Mouse (Mus musculus) MEL (cell line): ENCODE measurements around the gene Ikzf1. TPM values are rescaled to one million over a fixed set of nuclear protein-coding genes. Genes with fewer than 3 reads are reported as not detected.

Experiments used
- DNase-seq: peaks from one replicate; pipeline ENCODE4 v3.0.0; 2011; ENCODE audit warnings: low read depth, low spot score
- H3K27ac ChIP-seq: 2 replicates; pipeline ENCODE4 v1.5.1; 2012; ENCODE audit warnings: low read depth, mild to moderate bottlenecking, control low read depth, low read length, moderate library complexity; ENCODE audit not compliant: control insufficient read depth
- H3K27me3 ChIP-seq, 2 experiments: fragments of 150-350 bp in 1 of 2; sonication (generic) in 1 of 2; 2 replicates each; pipeline ENCODE4 v1.6.1; 2012; ENCODE audit warnings: low read length in 2 of 2, mild to moderate bottlenecking in 2 of 2, improper control_type of control experiment in 1 of 2, moderate library complexity in 1 of 2; ENCODE audit not compliant: insufficient read depth in 2 of 2, control insufficient read depth in 1 of 2
- H3K36me3 ChIP-seq, 2 experiments: 2 replicates each; pipeline ENCODE4 v1.6.1; 2012 to 2014; ENCODE audit warnings: low read length in 2 of 2, improper control_type of control experiment in 1 of 2, inconsistent platforms in 1 of 2, mild to moderate bottlenecking in 1 of 2; ENCODE audit not compliant: insufficient read depth in 2 of 2, control insufficient read depth in 1 of 2
- H3K4me1 ChIP-seq, 2 experiments: fragments of 150-350 bp in 1 of 2; sonication (generic) in 1 of 2; 2 replicates each; pipeline ENCODE4 v1.6.1; 2012; ENCODE audit warnings: low read length in 2 of 2, improper control_type of control experiment in 1 of 2, mild to moderate bottlenecking in 1 of 2; ENCODE audit not compliant: insufficient read depth in 2 of 2, control insufficient read depth in 1 of 2
- H3K4me3 ChIP-seq, 2 experiments: fragments of 150-350 bp in 1 of 2; sonication (generic) in 1 of 2; 2 replicates each; pipeline ENCODE4 v1.5.1; 2012; ENCODE audit warnings: low read depth in 2 of 2, low read length in 2 of 2, mild to moderate bottlenecking in 2 of 2, moderate library complexity in 2 of 2, control low read depth in 1 of 2, improper control_type of control experiment in 1 of 2; ENCODE audit not compliant: control insufficient read depth in 1 of 2, insufficient read depth in 1 of 2
- H3K79me2 ChIP-seq: 2 replicates; pipeline ENCODE4 v1.6.1; 2012; ENCODE audit warnings: mild to moderate bottlenecking, low read length, moderate library complexity; ENCODE audit not compliant: control insufficient read depth, poor library complexity, insufficient read depth
- H3K9ac ChIP-seq: 2 replicates; pipeline ENCODE4 v1.6.1; 2012; ENCODE audit warnings: low read depth, mild to moderate bottlenecking, control low read depth, low read length, moderate library complexity; ENCODE audit not compliant: control insufficient read depth, poor library complexity, severe bottlenecking
- H3K9me3 ChIP-seq: fragments of 150-350 bp; sonication (generic); replicated peaks from 2 replicates; pipeline ENCODE4 v1.6.1; 2012; ENCODE audit warnings: mild to moderate bottlenecking, low read length, improper control_type of control experiment, moderate library complexity; ENCODE audit not compliant: insufficient read depth
- E2F4 ChIP-seq: IDR thresholded peaks from 2 replicates; pipeline ENCODE4 v1.6.1; 2011; ENCODE audit warnings: low read depth, low read length, improper control_type of control experiment, borderline replicate concordance
- ELF1 ChIP-seq: IDR thresholded peaks from 2 replicates; pipeline ENCODE4 v1.6.1; 2014; ENCODE audit warnings: low read depth, mild to moderate bottlenecking, inconsistent platforms, low read length, improper control_type of control experiment, moderate library complexity
- EP300 ChIP-seq, 2 experiments: IDR thresholded peaks; 2 replicates each; pipeline ENCODE4 v1.6.1; 2011; ENCODE audit warnings: improper control_type of control experiment in 2 of 2, low read length in 2 of 2, low read depth in 1 of 2, mild to moderate bottlenecking in 1 of 2
- ETS1 ChIP-seq: IDR thresholded peaks from 2 replicates; pipeline ENCODE4 v1.6.1; 2012; ENCODE audit warnings: low read depth, mild to moderate bottlenecking, inconsistent platforms, low read length, improper control_type of control experiment, moderate library complexity
- GABPA ChIP-seq: IDR thresholded peaks from 2 replicates; pipeline ENCODE4 v1.6.1; 2012; ENCODE audit warnings: low read depth, mild to moderate bottlenecking, inconsistent platforms, low read length, improper control_type of control experiment, moderate library complexity
- GATA1 ChIP-seq: IDR thresholded peaks from 2 replicates; pipeline ENCODE4 v1.6.1; 2011; ENCODE audit warnings: low read depth, low read length, improper control_type of control experiment
- MAX ChIP-seq: IDR thresholded peaks from 2 replicates; pipeline ENCODE4 v1.6.1; 2011; ENCODE audit warnings: low read length, improper control_type of control experiment
- MYB ChIP-seq: IDR thresholded peaks from 2 replicates; pipeline ENCODE4 v1.6.1; 2011; ENCODE audit warnings: mild to moderate bottlenecking, low read depth, low read length, improper control_type of control experiment
- MYC ChIP-seq: IDR thresholded peaks from 2 replicates; pipeline ENCODE4 v1.6.1; 2011; ENCODE audit warnings: low read depth, mild to moderate bottlenecking, low read length, improper control_type of control experiment, moderate library complexity
- POLR2AphosphoS2 ChIP-seq: IDR thresholded peaks from 2 replicates; pipeline ENCODE4 v1.6.1; 2011; ENCODE audit warnings: low read length, improper control_type of control experiment
- RCOR1 ChIP-seq: IDR thresholded peaks from 2 replicates; pipeline ENCODE4 v1.6.1; 2012; ENCODE audit warnings: low read depth, mild to moderate bottlenecking, inconsistent platforms, low read length, improper control_type of control experiment
- TAL1 ChIP-seq: IDR thresholded peaks from 2 replicates; pipeline ENCODE4 v1.6.1; 2012; ENCODE audit warnings: mild to moderate bottlenecking, inconsistent platforms, low read length, moderate library complexity, mixed read lengths
- ZNF384 ChIP-seq: IDR thresholded peaks from 2 replicates; pipeline ENCODE4 v1.6.1; 2012; ENCODE audit warnings: low read depth, mild to moderate bottlenecking, inconsistent platforms, low read length, improper control_type of control experiment
- polyA plus RNA-seq, 2 experiments: library from polyadenylated mRNA; stranded (reverse) in 1 of 2; unstranded in 1 of 2; fragments of >175 nt in 1 of 2; fragments of >200 nt in 1 of 2; gene quantifications; 2 replicates each; pipeline versions ENCODE4 v1.2.1 to v1.2.4; 2012; ENCODE audit warnings: low replicate concordance in 2 of 2, low read depth in 1 of 2; ENCODE audit not compliant: insufficient read length in 2 of 2, insufficient read depth in 1 of 2, missing spikeins in 1 of 2
- total RNA-seq: library from RNA; depleted of rRNA; stranded (reverse); fragments of 300-350 nt; gene quantifications from 2 replicates; pipeline ENCODE4 v1.2.3, GENCODE M21; 2012

Ikzf1 gene
- total and polyA plus RNA-seq, 3 experiments: 28.0 to 128 (median 90.6) TPM

DNA sequence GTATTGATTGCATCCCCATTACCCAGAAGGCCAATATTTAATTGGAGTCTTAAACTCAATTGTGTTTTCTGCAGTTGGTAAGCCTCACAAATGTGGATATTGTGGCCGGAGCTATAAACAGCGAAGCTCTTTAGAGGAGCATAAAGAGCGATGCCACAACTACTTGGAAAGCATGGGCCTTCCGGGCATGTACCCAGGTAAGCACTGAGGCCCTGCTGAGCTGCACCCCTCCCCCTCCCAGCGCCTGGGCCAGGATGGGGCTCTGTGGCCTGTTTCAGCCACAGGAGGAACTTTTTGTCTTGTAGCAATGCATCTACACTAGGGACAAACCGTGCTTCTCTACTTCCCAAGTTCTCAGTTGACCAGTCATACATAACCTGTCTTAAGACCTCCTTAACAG is 73.3 kb downstream of the Ikzf1 start:
- H3K27ac ChIP-seq: no peak overlapping the region
- H3K79me2 ChIP-seq: no peaks in the 10 kb centered on the region
- no peak for TF ChIP-seq GATA1
- no peak for TF ChIP-seq POLR2AphosphoS2
- TF ChIP-seq MYB: no peak
- no peak overlapping the region for H3K4me3 ChIP-seq
- H3K9ac ChIP-seq: no peak overlapping the region
- peaks cover 7 to 35% of the 10 kb centered on the region in 2 experiments; a peak in 3 of 4 replicates for H3K36me3 ChIP-seq
- H3K4me1 ChIP-seq: no peaks in the 10 kb centered on the region; a peak in 1 of 4 replicates
- H3K9me3 ChIP-seq: no peaks in the 10 kb centered on the region
- no peaks in the 10 kb centered on the region for H3K27me3 ChIP-seq
- DNase-seq: no peak

DNA sequence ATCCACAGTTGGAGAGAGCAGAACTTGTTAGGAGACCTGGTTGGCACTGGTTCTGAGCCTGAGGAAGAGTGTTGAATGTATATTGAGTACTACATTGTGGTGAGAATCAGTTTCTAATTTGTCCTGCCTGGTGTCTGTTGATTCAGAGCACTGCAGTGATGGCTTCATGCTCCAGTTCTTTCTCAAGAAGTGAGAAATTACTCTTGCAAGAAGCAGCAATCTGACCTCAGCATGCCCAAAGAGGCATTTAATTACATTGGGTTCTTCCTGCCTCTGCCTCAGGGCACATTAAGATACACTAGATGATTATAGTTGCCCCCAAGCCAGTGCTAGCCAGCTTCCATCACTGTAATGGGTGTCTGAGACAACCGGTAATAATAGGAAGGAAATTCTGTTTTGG is 74.1 kb downstream of the Ikzf1 start:
- H3K9me3 ChIP-seq: no peaks in the 10 kb centered on the region
- DNase-seq: no peak
- H3K27ac ChIP-seq: no peak overlapping the region
- H3K4me3 ChIP-seq: no peak overlapping the region
- H3K79me2 ChIP-seq: no peaks in the 10 kb centered on the region
- H3K27me3 ChIP-seq: no peaks in the 10 kb centered on the region
- no peaks in the 10 kb centered on the region; a peak in 1 of 4 replicates for H3K4me1 ChIP-seq
- TF ChIP-seq POLR2AphosphoS2 (no peak), E2F4 (no peak), RCOR1 (no peak), MAX (no peak)
- TF ChIP-seq, all 39 proteins: peak for 0
- H3K36me3 ChIP-seq: peaks cover 7 to 35% of the 10 kb centered on the region in 2 experiments; a peak in 3 of 4 replicates
- no peak overlapping the region for H3K9ac ChIP-seq

DNA sequence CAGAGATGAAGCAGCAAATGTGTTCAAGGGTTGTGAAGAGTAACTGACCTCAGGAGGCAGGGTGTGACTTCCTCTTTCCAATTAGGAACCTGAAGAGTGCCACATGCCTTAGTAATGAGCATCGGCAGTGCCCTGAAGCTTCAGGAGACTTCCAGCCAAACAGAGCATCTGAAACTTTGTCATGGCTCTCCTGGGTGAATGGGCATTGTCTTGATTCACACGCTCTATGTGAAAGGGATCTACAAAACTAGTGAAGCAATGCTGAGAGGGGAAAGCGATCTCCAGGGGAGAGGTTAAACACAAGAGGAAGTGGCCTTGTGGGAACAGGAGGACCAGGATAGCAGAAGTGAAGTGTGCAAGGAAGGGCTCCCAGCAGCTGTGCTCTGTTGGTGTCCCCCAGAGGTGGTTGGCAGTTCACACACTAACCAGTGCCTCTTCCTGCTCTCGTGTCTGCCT is 78.4 kb downstream of the Ikzf1 start:
- H3K9me3 ChIP-seq: no peaks in the 10 kb centered on the region
- DNase-seq: peak; percentile 82
- H3K4me3 ChIP-seq: no peak overlapping the region
- peaks cover 9 to 34% of the 10 kb centered on the region in 2 experiments; a peak in 3 of 4 replicates for H3K36me3 ChIP-seq
- H3K27me3 ChIP-seq: no peaks in the 10 kb centered on the region
- H3K9ac ChIP-seq: no peak overlapping the region
- H3K27ac ChIP-seq: peak overlapping the region; percentile 22; the same call in 1 of the 2 replicates
- TF ChIP-seq MAX (peak; percentile 68), GABPA (no peak), EP300 (IDR thresholded peaks at IDR 0.05; ENCODE audit: low read depth in 1 of 2, low read length in 2 of 2) (peak; percentile 13 to 62; a peak in 2 of 4 replicates), POLR2AphosphoS2 (no peak), TAL1 (no peak), ZNF384 (no peak), ETS1 (peak; percentile 16; the same call in 1 of the 2 replicates), MYC (peak; percentile 70; the same call in 1 of the 2 replicates), ELF1 (0 out of 2 replicates have a peak, but pooled peaks have one; percentile 7)
- TF ChIP-seq, all 39 proteins: peak for 5
- Histone ChIP-seq H3K79me2 (no peaks in the 10 kb centered on the region), H3K4me1 (peaks cover 0 to 2% of the 10 kb centered on the region in 2 experiments; a peak in 1 of 4 replicates)
